ENCODE assay signal across 12 mouse cellular contexts in genomic region chr19:23147026-23147966, GRCm38 (mm10). TPM values are rescaled to one million over a fixed set of nuclear protein-coding genes. Genes with fewer than 3 reads are reported as not detected.
DNase-seq lines count a peak whose midpoint lies in the region; ATAC-seq and TF ChIP-seq lines count a peak whose summit lies in the region.
"Had no signal": no experiment of that assay in that cellular context is flagged by ENCODE, and none has a peak within 500 bp of the region (broad histone marks: within the 10 kb centered on the region; RNA-seq: fewer than 3 reads in every experiment).

No protein-coding gene starts in this region.

- DNase-seq in cerebellum, adult 11-12 months: peak; percentile 48
- no peak for DNase-seq in cerebellum, adult 18-20 months
- no peak for DNase-seq in layer of hippocampus, adult 2 months (ENCODE audit: low spot score in 2 of 2)
- DNase-seq in layer of hippocampus, adult 9-10 months (ENCODE audit: low spot score): no peak
- peak; percentile 58 for DNase-seq in ZHBTc4 (ENCODE audit: low read depth, low spot score)
- no peak for DNase-seq in liver, embryonic 13.5 days
- no peak for DNase-seq in urinary bladder, postnatal 4 days (ENCODE audit: low spot score in 2 of 2)
- DNase-seq: spleen, adult 18-20 months had no signal

- no peaks in the 10 kb centered on the region for H3K36me3 ChIP-seq in liver, embryonic 13.5 days
- H3K36me3 ChIP-seq in forebrain, embryonic 15.5 days: no peaks in the 10 kb centered on the region
- H3K36me3 ChIP-seq: embryonic facial prominence, embryonic 15.5 days; heart, embryonic 12.5 days; midbrain, embryonic 12.5 days had no signal

- ATAC-seq in liver, embryonic 13.5 days (ENCODE audit: low read depth): no peak
- ATAC-seq in forebrain, embryonic 15.5 days (replicated peaks): no peak

- TF ChIP-seq CTCF in layer of hippocampus, adult 2 months (conservative IDR thresholded peaks at IDR 0.05): no peak

- peak overlapping the region; percentile 96 for H3K4me3 ChIP-seq in layer of hippocampus, adult 2 months
- H3K4me3 ChIP-seq in liver, embryonic 13.5 days (replicated peaks): no peak overlapping the region
- H3K4me3 ChIP-seq in forebrain, embryonic 15.5 days: no peak overlapping the region
- H3K4me3 ChIP-seq: embryonic facial prominence, embryonic 15.5 days; heart, embryonic 12.5 days; midbrain, embryonic 12.5 days had no signal

- peaks cover 79% of the 10 kb centered on the region for H3K4me1 ChIP-seq in liver, embryonic 13.5 days (replicated peaks)
- H3K4me1 ChIP-seq in forebrain, embryonic 15.5 days: peaks cover 12% of the 10 kb centered on the region

- H3K9me3 ChIP-seq in liver, embryonic 13.5 days (replicated peaks): no peaks in the 10 kb centered on the region
- H3K9me3 ChIP-seq in forebrain, embryonic 15.5 days: no peaks in the 10 kb centered on the region
- H3K9me3 ChIP-seq: embryonic facial prominence, embryonic 15.5 days; heart, embryonic 12.5 days; midbrain, embryonic 12.5 days had no signal

- 0 out of 2 replicates have a peak overlapping the region, but pooled peaks have one; percentile 2 for H3K4me2 ChIP-seq in liver, embryonic 13.5 days
- H3K4me2 ChIP-seq in forebrain, embryonic 15.5 days (replicated peaks): no peak overlapping the region
- H3K4me2 ChIP-seq: embryonic facial prominence, embryonic 15.5 days; heart, embryonic 12.5 days; midbrain, embryonic 12.5 days had no signal

- 68% methylated on average over 15 of the region's 15 CpGs for WGBS in liver, embryonic 13.5 days (ENCODE audit: insufficient replicate concordance)
- 58% methylated on average over 15 of the region's 15 CpGs for WGBS in forebrain, embryonic 15.5 days

- peak overlapping the region; percentile 100 for H3K27ac ChIP-seq in layer of hippocampus, adult 2 months
- H3K27ac ChIP-seq in liver, embryonic 13.5 days: no peak overlapping the region
- H3K27ac ChIP-seq in forebrain, embryonic 15.5 days (replicated peaks): no peak overlapping the region
- H3K27ac ChIP-seq: embryonic facial prominence, embryonic 15.5 days; midbrain, embryonic 12.5 days had no signal

- H3K27me3 ChIP-seq in liver, embryonic 13.5 days: peaks cover 5% of the 10 kb centered on the region; the same call in 1 of the 2 replicates
- 0 out of 2 replicates have a peak, but pooled peaks cover 4% of the 10 kb centered on the region for H3K27me3 ChIP-seq in forebrain, embryonic 15.5 days
- H3K27me3 ChIP-seq: embryonic facial prominence, embryonic 15.5 days had no signal

- peak overlapping the region; percentile 41; the same call in 1 of the 2 replicates for H3K9ac ChIP-seq in liver, embryonic 13.5 days
- H3K9ac ChIP-seq in forebrain, embryonic 15.5 days (replicated peaks): no peak overlapping the region
- H3K9ac ChIP-seq: embryonic facial prominence, embryonic 15.5 days; heart, embryonic 12.5 days; midbrain, embryonic 12.5 days had no signal

RNA-seq across cellular contexts. Expression of gene Klf9, which starts 6.3 kb away (rescaled TPM):
- total RNA-seq in layer of hippocampus, adult 2 months (2021): 100 to 1,000 TPM; 176 to 178 TPM
- 1.3 and 1.6 TPM in 2 replicates for polyA plus RNA-seq in liver, embryonic 13.5 days (2015; fragmentation: Nextera tagmentation; extraction: Ambion mirVana)
- polyA plus RNA-seq in forebrain, embryonic 15.5 days (2015; fragmentation: Nextera tagmentation; extraction: Ambion mirVana): 2.4 and 2.5 TPM in 2 replicates

Comparison
In these comparisons a context has a peak if more than half of its experiments do, and no peak if none do; other contexts are left out.
1. DNase-seq: peak in cerebellum, adult 11-12 months (single experiment) and ZHBTc4 (single experiment); none in cerebellum, adult 18-20 months (0 of 2), layer of hippocampus, adult 2 months (0 of 2), layer of hippocampus, adult 9-10 months (single experiment), liver, embryonic 13.5 days (single experiment) and urinary bladder, postnatal 4 days (0 of 2).